Mouse (Mus musculus): ENCODE results near the gene E2f4. TPM values are rescaled to one million over a fixed set of nuclear protein-coding genes. Genes with fewer than 3 reads are reported as not detected.
A peak's percentile ranks its signal among the peaks of the same experiment; 100 is the strongest.

Gene E2f4
- polyA plus RNA-seq, 1 experiment from 2014 or later, result 34.1 TPM

GRCm38 (mm10) chr8:105331931-105332330, 34.5 kb downstream of the E2f4 start:
- peaks cover 77% of the 10 kb centered on the region for H3K36me3 ChIP-seq (ENCODE audit: inconsistent target)
- WGBS (ENCODE audit: missing documents), result 92% methylated on average over 9 of the region's 9 CpGs
- H3K27ac ChIP-seq, result no peak overlapping the region
- H3K4me3 ChIP-seq (ENCODE audit: inconsistent target), result no peak overlapping the region
- H3K79me2 ChIP-seq (ENCODE audit: inconsistent target), result peaks cover 20% of the 10 kb centered on the region

- Histone ChIP-seq H3K36me3 (ENCODE audit: inconsistent target) (peaks cover 83% of the 10 kb centered on the region), H3K27ac (no peak overlapping the region), H3K79me2 (ENCODE audit: inconsistent target) (peaks cover 14% of the 10 kb centered on the region), H3K4me3 (ENCODE audit: inconsistent target) (no peak overlapping the region)
- 89% methylated on average over 2 of the region's 2 CpGs for WGBS (ENCODE audit: missing documents)
These were observed 35.1 kb downstream of the E2f4 start for GRCm38 (mm10) chr8:105332523-105332922.

GRCm38 (mm10) chr8:105336373-105337130, 39.1 kb downstream of the E2f4 start:
- Histone ChIP-seq H3K4me3 (ENCODE audit: inconsistent target) (no peak overlapping the region), H3K36me3 (ENCODE audit: inconsistent target) (peaks cover 55% of the 10 kb centered on the region)

GRCm38 (mm10) chr8:105338992-105339391, 41.5 kb downstream of the E2f4 start:
- H3K36me3 ChIP-seq (ENCODE audit: inconsistent target), result peaks cover 39% of the 10 kb centered on the region
- no peak overlapping the region for H3K4me3 ChIP-seq (ENCODE audit: inconsistent target)
- 3% methylated on average over 4 of the region's 4 CpGs for WGBS (ENCODE audit: missing documents)
- peaks cover 39% of the 10 kb centered on the region for H3K79me2 ChIP-seq (ENCODE audit: inconsistent target)
- H3K27ac ChIP-seq, result peak overlapping the region; percentile 63

More at GRCm38 (mm10) chr8:105336373-105337130, 39.1 kb downstream of the E2f4 start:
- 97% methylated on average over 32 of the region's 32 CpGs for WGBS (ENCODE audit: missing documents)
- H3K27ac ChIP-seq, result no peak overlapping the region
- H3K79me2 ChIP-seq (ENCODE audit: inconsistent target), result peaks cover 15% of the 10 kb centered on the region; the same call in 1 of the 2 replicates

GRCm38 (mm10) chr8:105339886-105340635, 42.6 kb downstream of the E2f4 start:
- Histone ChIP-seq H3K27ac (peak overlapping the region; percentile 63), H3K4me3 (ENCODE audit: inconsistent target) (no peak overlapping the region), H3K79me2 (ENCODE audit: inconsistent target) (peaks cover 49% of the 10 kb centered on the region), H3K36me3 (ENCODE audit: inconsistent target) (peaks cover 28% of the 10 kb centered on the region)
- 47% methylated on average over 6 of the region's 6 CpGs for WGBS (ENCODE audit: missing documents)

- Histone ChIP-seq H3K36me3 (ENCODE audit: inconsistent target) (peaks cover 14% of the 10 kb centered on the region), H3K27ac (no peak overlapping the region), H3K79me2 (ENCODE audit: inconsistent target) (peaks cover 54% of the 10 kb centered on the region), H3K4me3 (ENCODE audit: inconsistent target) (no peak overlapping the region)
- WGBS (ENCODE audit: missing documents), result 94% methylated on average over 8 of the region's 8 CpGs
These were observed 43.9 kb downstream of the E2f4 start for GRCm38 (mm10) chr8:105341399-105341798.

GRCm38 (mm10) chr8:105342768-105343167, 45.3 kb downstream of the E2f4 start:
- Histone ChIP-seq H3K79me2 (ENCODE audit: inconsistent target) (peaks cover 67% of the 10 kb centered on the region), H3K36me3 (ENCODE audit: inconsistent target) (peaks cover under 1% of the 10 kb centered on the region; the same call in 1 of the 2 replicates), H3K4me3 (ENCODE audit: inconsistent target) (no peak overlapping the region), H3K27ac (no peak overlapping the region)
- 94% methylated on average over 4 of the region's 4 CpGs for WGBS (ENCODE audit: missing documents)

GRCm38 (mm10) chr8:105343791-105344574, 46.5 kb downstream of the E2f4 start:
- Histone ChIP-seq H3K27ac (no peak overlapping the region), H3K79me2 (ENCODE audit: inconsistent target) (peaks cover 62% of the 10 kb centered on the region), H3K36me3 (ENCODE audit: inconsistent target) (no peaks in the 10 kb centered on the region), H3K4me3 (ENCODE audit: inconsistent target) (no peak overlapping the region)
- whole genome bisulfite sequencing (ENCODE audit: missing documents), result 79% methylated on average over 6 of the region's 8 CpGs

GRCm38 (mm10) chr8:105345061-105345975, 47.9 kb downstream of the E2f4 start:
- WGBS (ENCODE audit: missing documents), result 16% methylated on average over 6 of the region's 7 CpGs
- H3K27ac ChIP-seq, result peak overlapping the region; percentile 79
- no peak overlapping the region for H3K4me3 ChIP-seq (ENCODE audit: inconsistent target)
- no peaks in the 10 kb centered on the region for H3K36me3 ChIP-seq (ENCODE audit: inconsistent target)
- peaks cover 62% of the 10 kb centered on the region for H3K79me2 ChIP-seq (ENCODE audit: inconsistent target)

- H3K36me3 ChIP-seq (ENCODE audit: inconsistent target), result no peaks in the 10 kb centered on the region
- H3K4me3 ChIP-seq (ENCODE audit: inconsistent target), result peak overlapping the region; percentile 88
- peak overlapping the region; percentile 79 for H3K27ac ChIP-seq
- H3K79me2 ChIP-seq (ENCODE audit: inconsistent target), result peaks cover 49% of the 10 kb centered on the region
- WGBS (ENCODE audit: missing documents), result 6% methylated on average over 34 of the region's 34 CpGs
These were observed 49.4 kb downstream of the E2f4 start for GRCm38 (mm10) chr8:105346611-105347427.

- peaks cover 41% of the 10 kb centered on the region for H3K79me2 ChIP-seq (ENCODE audit: inconsistent target)
- no peaks in the 10 kb centered on the region for H3K36me3 ChIP-seq (ENCODE audit: inconsistent target)
- H3K4me3 ChIP-seq (ENCODE audit: inconsistent target), result peak within 1 kb of the TSS; percentile 88
- under 1% methylated on average over 53 of the region's 53 CpGs for WGBS (ENCODE audit: missing documents)
- H3K27ac ChIP-seq, result peak within 1 kb of the TSS; percentile 79
These were observed 50.2 kb downstream of the E2f4 start, which contains the start of gene Fhod1 for GRCm38 (mm10) chr8:105347428-105348221. Gene Fhod1, minus strand, starts transcription at chr8:105347953.

- Histone ChIP-seq H3K79me2 (ENCODE audit: inconsistent target) (peaks cover 32% of the 10 kb centered on the region), H3K36me3 (ENCODE audit: inconsistent target) (no peaks in the 10 kb centered on the region), H3K4me3 (ENCODE audit: inconsistent target) (peak within 1 kb of the TSS; percentile 88), H3K27ac (peak within 1 kb of the TSS; percentile 79)
- 1% methylated on average over 34 of the region's 34 CpGs for WGBS (ENCODE audit: missing documents)
These were observed 51.1 kb downstream of the E2f4 start, which contains the start of gene Slc9a5 for GRCm38 (mm10) chr8:105348450-105349095. Gene Slc9a5, plus strand, starts transcription at chr8:105348843.

Measured in macrophage (primary cell).